Mouse (Mus musculus) small intestine, adult 2 months (tissue): ENCODE results near the gene H2-Oa. TPM values are rescaled to one million over a fixed set of nuclear protein-coding genes. Genes with fewer than 3 reads are reported as not detected.

ENCODE experiments used
- H3K27ac ChIP-seq: fragments of 200-500 bp; 2 replicates; pipeline ENCODE4 v1.5.1; 2012; ENCODE audit warnings: low read depth, low read length, control low read depth, inconsistent platforms; ENCODE audit not compliant: insufficient read depth
- H3K27me3 ChIP-seq: fragments of 200-500 bp; 2 replicates; pipeline ENCODE4 v1.6.1; 2012; ENCODE audit warnings: mild to moderate bottlenecking, moderate library complexity, low read length, inconsistent platforms; ENCODE audit not compliant: control insufficient read depth, insufficient read depth
- H3K36me3 ChIP-seq: fragments of 200-500 bp; 2 replicates; pipeline ENCODE4 v1.6.1; 2012; ENCODE audit warnings: mild to moderate bottlenecking, low read length, control low read depth, inconsistent platforms; ENCODE audit not compliant: control insufficient read depth, insufficient read depth
- H3K4me1 ChIP-seq: fragments of 200-500 bp; 2 replicates; pipeline ENCODE4 v1.6.1; 2012; ENCODE audit warnings: low read length, inconsistent platforms, mixed read lengths; ENCODE audit not compliant: control insufficient read depth, insufficient read depth, insufficient read length
- H3K4me3 ChIP-seq: fragments of 200-500 bp; 2 replicates; pipeline ENCODE4 v1.5.1; 2012; ENCODE audit warnings: low read depth, mild to moderate bottlenecking, control low read depth, inconsistent platforms, low read length, moderate library complexity
- CTCF ChIP-seq: fragments of 200-500 bp; IDR thresholded peaks from 2 replicates; pipeline ENCODE4 v1.5.1; 2012; ENCODE audit warnings: low read depth, mild to moderate bottlenecking, control low read depth, inconsistent platforms, low read length, moderate library complexity, mixed read lengths; ENCODE audit not compliant: insufficient replicate concordance, insufficient read length; ENCODE audit errors: extremely low read depth
- POLR2A ChIP-seq: fragments of 200-500 bp; IDR thresholded peaks from 2 replicates; pipeline ENCODE4 v1.6.1; 2012; ENCODE audit warnings: low read depth, mild to moderate bottlenecking, control low read depth, inconsistent platforms, low read length, moderate library complexity
- WGBS: fragments of 180-500 bp; shearing (Covaris S2); methylation state at CpG from one replicate; pipeline ENCODE4 v1.1.7; 2018; 5-methylcytosine and 5-hydroxymethylcytosine counted together
- polyA plus RNA-seq: library from polyadenylated mRNA; depleted of rRNA; stranded (reverse); fragments of >200 nt; gene quantifications from 2 replicates; pipeline ENCODE4 v1.2.3, GENCODE M21; 2012

Gene H2-Oa
- polyA plus RNA-seq, 1 experiment, result 16.6 TPM

- Histone ChIP-seq H3K36me3 (no peaks in the 10 kb centered on the region), H3K27ac (peak overlapping the region; percentile 86), H3K27me3 (no peaks in the 10 kb centered on the region), H3K4me1 (peaks cover 4% of the 10 kb centered on the region; the same call in 1 of the 2 replicates), H3K4me3 (peak overlapping the region; percentile 71)
- 4% methylated on average over 31 of the region's 31 CpGs for WGBS
- TF ChIP-seq POLR2A (peak; percentile 74; the same call in 1 of the 2 replicates), CTCF (peak; percentile 100)
Measured at GRCm38 (mm10) chr17:34135297-34136224, 43.4 kb downstream of the H2-Oa start.

GRCm38 (mm10) chr17:34137601-34138000, 45.5 kb downstream of the H2-Oa start:
- Histone ChIP-seq H3K4me3 (no peak overlapping the region), H3K27ac (no peak overlapping the region), H3K36me3 (no peaks in the 10 kb centered on the region), H3K4me1 (peaks cover 4% of the 10 kb centered on the region; the same call in 1 of the 2 replicates), H3K27me3 (no peaks in the 10 kb centered on the region)
- TF ChIP-seq CTCF, result no peak
- TF ChIP-seq POLR2A, result no peak
- WGBS, result 77% methylated on average over 7 of the region's 7 CpGs

- Histone ChIP-seq H3K4me3 (no peak overlapping the region), H3K4me1 (peaks cover 4% of the 10 kb centered on the region; the same call in 1 of the 2 replicates), H3K27ac (no peak overlapping the region), H3K36me3 (no peaks in the 10 kb centered on the region), H3K27me3 (no peaks in the 10 kb centered on the region)
- WGBS, result 86% methylated on average over 7 of the region's 7 CpGs
- no peak for TF ChIP-seq POLR2A
- no peak for TF ChIP-seq CTCF
Measured at GRCm38 (mm10) chr17:34138655-34139054, 46.5 kb downstream of the H2-Oa start.

- Histone ChIP-seq H3K27me3 (no peaks in the 10 kb centered on the region), H3K27ac (no peak overlapping the region), H3K36me3 (no peaks in the 10 kb centered on the region), H3K4me3 (peak overlapping the region; percentile 45), H3K4me1 (peaks cover 4% of the 10 kb centered on the region; the same call in 1 of the 2 replicates)
- TF ChIP-seq POLR2A (no peak), CTCF (no peak)
- WGBS, result 5% methylated on average over 16 of the region's 16 CpGs
Measured at GRCm38 (mm10) chr17:34139416-34139815, 47.3 kb downstream of the H2-Oa start.

GRCm38 (mm10) chr17:34140240-34140639, 48.1 kb downstream of the H2-Oa start:
- Histone ChIP-seq H3K36me3 (no peaks in the 10 kb centered on the region), H3K4me3 (no peak overlapping the region), H3K4me1 (peaks cover 4% of the 10 kb centered on the region; the same call in 1 of the 2 replicates), H3K27me3 (no peaks in the 10 kb centered on the region), H3K27ac (no peak overlapping the region)
- TF ChIP-seq CTCF (no peak), POLR2A (no peak)
- WGBS, result 18% methylated on average over 5 of the region's 5 CpGs

GRCm38 (mm10) chr17:34141448-34141847, 49.3 kb downstream of the H2-Oa start:
- Histone ChIP-seq H3K27me3 (no peaks in the 10 kb centered on the region), H3K36me3 (no peaks in the 10 kb centered on the region), H3K4me1 (peaks cover 4% of the 10 kb centered on the region; the same call in 1 of the 2 replicates), H3K4me3 (no peak overlapping the region), H3K27ac (no peak overlapping the region)
- 63% methylated on average over 4 of the region's 4 CpGs for WGBS
- TF ChIP-seq CTCF (no peak), POLR2A (no peak)

GRCm38 (mm10) chr17:34142456-34143010, 50.4 kb downstream of the H2-Oa start:
- 81% methylated on average over 7 of the region's 7 CpGs for WGBS

More at GRCm38 (mm10) chr17:34142456-34143010, 50.4 kb downstream of the H2-Oa start:
- no peak overlapping the region for H3K4me3 ChIP-seq
- no peaks in the 10 kb centered on the region for H3K27me3 ChIP-seq
- H3K4me1 ChIP-seq, result no peaks in the 10 kb centered on the region; the same call in 1 of the 2 replicates
- no peaks in the 10 kb centered on the region for H3K36me3 ChIP-seq
- TF ChIP-seq POLR2A (no peak), CTCF (no peak)
- peak overlapping the region; percentile 72 for H3K27ac ChIP-seq
